Mouse (Mus musculus): ENCODE results near the gene Bcl2l11.

DNA sequence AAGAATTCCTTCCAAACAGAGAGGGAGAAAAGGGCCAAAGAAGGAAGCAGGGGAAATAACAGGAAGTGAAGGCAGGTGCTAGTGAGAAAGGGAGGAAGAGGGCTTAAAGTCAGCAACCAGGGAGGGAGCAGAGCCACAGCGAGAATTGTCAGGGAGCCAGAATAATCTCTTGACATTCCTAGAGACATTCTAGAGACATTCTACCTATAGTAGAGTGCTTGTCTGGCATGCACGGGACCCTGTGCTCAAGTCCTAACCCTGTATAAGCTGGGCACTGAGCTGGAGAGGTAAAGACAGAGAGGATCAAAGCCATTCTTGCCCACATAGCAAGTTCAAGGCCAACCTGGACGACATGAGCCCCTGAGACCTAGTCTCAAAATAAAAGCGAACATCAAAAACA is 60.1 kb downstream of the Bcl2l11 start:
- TF ChIP-seq CTCF (IDR thresholded peaks at IDR 0.05; ENCODE audit: borderline replicate concordance, extremely low read depth, insufficient read depth, insufficient read length) (no peak), POLR2A (IDR thresholded peaks at IDR 0.05; ENCODE audit: borderline replicate concordance, extremely low read depth, insufficient read depth, insufficient read length, poor library complexity, severe bottlenecking) (no peak)

Data from brain, embryonic 14.5 days (tissue).